Mouse (Mus musculus) CD8-positive naive resting alpha-beta T cell, adult 2 months (primary cell): Measurements from ENCODE around the gene Cd81.

Source experiments
- DNase-seq, 2 experiments: peaks; one replicate each; pipeline ENCODE4 v3.0.0; 2022; ENCODE audit warnings: low read depth in 2 of 2, low spot score in 2 of 2

Cd81 gene

DNA sequence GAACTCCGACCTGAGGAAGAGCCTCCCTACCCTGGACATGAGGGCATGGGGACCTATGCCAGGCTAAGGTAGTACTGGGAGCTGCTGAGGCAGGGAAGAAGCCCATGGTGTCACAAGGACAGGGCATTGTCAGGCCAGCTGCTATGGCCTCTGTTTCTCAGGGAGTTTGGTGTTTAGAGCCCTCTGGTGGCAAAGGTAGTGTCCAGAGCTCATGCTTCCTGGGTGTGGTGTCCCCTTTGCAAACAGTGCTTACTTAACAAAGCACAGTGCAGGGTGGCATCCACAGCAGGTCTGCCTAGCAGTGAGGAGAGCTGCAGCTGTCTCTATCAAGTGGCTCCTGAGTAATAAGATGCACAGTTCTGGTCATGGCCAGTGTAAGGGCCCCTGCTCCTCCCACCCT, 58.3 kb downstream of the Cd81 start:
- no peak for DNase-seq

DNA sequence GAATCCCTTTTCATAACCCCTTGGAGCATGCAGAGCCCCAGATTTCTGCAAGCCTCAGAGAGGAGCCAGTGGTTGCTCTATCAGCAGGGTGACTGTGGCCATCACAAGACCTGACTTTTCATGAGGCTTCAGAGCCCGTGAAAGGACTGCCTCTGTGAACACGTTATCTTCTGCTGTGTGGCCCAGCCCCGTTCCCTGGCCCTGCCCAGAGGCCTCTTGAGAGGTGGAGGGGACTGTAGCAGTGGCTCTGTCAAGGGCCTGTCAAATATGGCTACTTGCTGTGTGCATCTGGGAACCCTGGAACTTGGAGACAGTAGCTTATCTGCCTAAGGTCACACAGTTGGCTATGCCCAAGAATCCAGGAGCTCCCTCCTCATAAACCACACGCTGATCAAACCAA, 59.2 kb downstream of the Cd81 start:
- no peak for DNase-seq

DNA sequence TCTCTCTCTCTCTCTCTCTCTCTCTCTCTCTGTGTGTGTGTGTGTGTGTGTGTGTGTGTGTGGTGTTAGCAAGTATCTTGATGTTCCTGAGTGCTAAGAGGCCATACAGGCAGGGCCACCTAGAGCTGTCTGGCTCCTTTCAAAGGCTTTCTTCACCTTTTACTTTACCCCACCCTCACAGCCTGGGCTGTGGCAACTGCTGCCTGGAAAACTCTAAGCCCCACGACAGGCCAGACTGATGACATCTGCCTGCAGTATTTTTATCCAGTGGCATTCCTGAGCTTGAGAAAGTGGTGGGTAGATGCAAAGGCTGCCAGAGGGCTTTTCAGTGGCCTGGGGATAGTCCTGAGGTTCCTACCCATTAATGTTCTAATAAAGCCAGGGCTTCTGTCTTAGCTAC, 59.9 kb downstream of the Cd81 start:
- DNase-seq = no peak

DNA sequence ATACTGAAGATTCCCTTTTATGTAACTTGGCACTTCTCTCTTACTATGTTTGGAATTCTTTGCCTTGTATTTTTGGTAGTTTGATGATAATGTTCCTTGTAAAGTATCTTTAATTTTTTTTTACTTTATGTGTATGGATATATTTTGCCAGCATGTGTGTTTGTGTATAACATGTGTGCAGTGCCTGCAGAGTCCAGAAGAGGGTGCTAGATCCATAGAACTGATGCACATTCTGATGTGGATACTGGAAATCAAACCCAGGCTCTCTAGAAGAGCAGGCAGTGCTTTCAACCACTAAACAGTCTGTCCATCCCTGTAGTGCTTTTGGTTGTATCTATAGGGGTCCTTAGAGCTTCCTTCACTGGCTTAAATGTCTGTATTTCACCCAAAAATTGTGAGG, 62.2 kb downstream of the Cd81 start:
- no peak for DNase-seq

DNA sequence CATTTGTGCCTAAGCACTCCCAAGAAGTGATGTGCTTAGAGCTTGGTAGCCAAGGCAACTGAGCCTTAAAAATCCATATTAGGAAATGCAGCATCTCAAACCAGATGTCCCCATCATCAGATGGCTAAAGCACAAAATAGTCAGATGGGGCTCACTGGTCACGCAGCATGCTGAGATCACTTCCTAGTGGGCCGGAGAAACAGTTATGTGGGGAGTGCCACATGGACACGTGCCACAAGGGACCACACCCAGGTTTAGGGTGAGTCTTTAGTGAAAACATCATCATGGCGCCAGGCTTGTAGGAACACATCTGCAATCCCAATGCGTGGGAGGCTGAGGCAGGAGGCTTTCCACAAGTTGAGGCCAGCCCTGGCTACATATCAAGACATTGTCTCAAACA, 64.0 kb downstream of the Cd81 start:
- DNase-seq = no peak
